Mouse (Mus musculus): ENCODE results near the gene Map3k13. TPM values are rescaled to one million over a fixed set of nuclear protein-coding genes. Genes with fewer than 3 reads are reported as not detected.

The Map3k13 gene
- polyA plus RNA-seq, 1 experiment, result 2.1 TPM

DNA sequence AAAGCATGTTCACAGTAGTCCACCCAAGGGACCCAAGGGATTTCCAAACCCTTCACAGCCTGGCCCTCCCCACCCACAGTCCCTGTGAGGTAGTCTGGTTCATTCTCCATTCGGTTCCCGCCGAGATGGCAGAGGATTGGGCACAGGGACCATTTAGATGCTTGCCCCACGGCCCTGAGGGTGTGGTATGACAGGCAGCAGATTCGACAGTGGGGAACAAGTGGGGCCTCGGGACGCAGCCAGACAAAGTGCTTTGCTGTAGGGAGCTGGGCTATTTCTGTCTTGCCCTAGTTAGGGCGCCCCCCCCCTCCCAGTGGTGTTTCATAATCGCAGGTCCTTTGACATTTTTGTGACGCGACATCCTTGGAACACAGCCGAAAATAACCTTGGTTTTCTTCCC lies 161.4 kb downstream of the Map3k13 start:
- H3K36me3 ChIP-seq (ENCODE audit: control insufficient read depth, insufficient read depth, low read length, poor library complexity, severe bottlenecking), result no peaks in the 10 kb centered on the region; the same call in 1 of the 2 replicates
- no peak overlapping the region for H3K27ac ChIP-seq (ENCODE audit: insufficient read depth, low read length)
- no peaks in the 10 kb centered on the region for H3K4me1 ChIP-seq (ENCODE audit: control insufficient read depth, insufficient read depth, low read length)
- TF ChIP-seq POLR2A (IDR thresholded peaks at IDR 0.05; ENCODE audit: insufficient read depth, low read length), result no peak
- TF ChIP-seq EP300 (IDR thresholded peaks at IDR 0.05; ENCODE audit: insufficient read depth, low read depth, low read length), result no peak
- no peak for TF ChIP-seq CTCF (IDR thresholded peaks at IDR 0.05; ENCODE audit: low read depth, low read length)
- no peak overlapping the region for H3K4me3 ChIP-seq (ENCODE audit: low read depth, low read length)
- no peaks in the 10 kb centered on the region for H3K9me3 ChIP-seq (replicated peaks; ENCODE audit: control insufficient read depth, insufficient read depth, low read length, poor library complexity, severe bottlenecking)
- H3K27me3 ChIP-seq (ENCODE audit: control insufficient read depth, insufficient read depth, low read length, poor library complexity, severe bottlenecking), result no peaks in the 10 kb centered on the region
- no peak overlapping the region for H3K9ac ChIP-seq (ENCODE audit: low read depth, poor library complexity, severe bottlenecking)

GRCm38 (mm10) chr16:21965576-21965975 lies 171.4 kb downstream of the Map3k13 start:
- H3K9ac ChIP-seq (ENCODE audit: low read depth, poor library complexity, severe bottlenecking), result no peak overlapping the region
- no peaks in the 10 kb centered on the region for H3K4me1 ChIP-seq (ENCODE audit: control insufficient read depth, insufficient read depth, low read length)
- H3K27me3 ChIP-seq (ENCODE audit: control insufficient read depth, insufficient read depth, low read length, poor library complexity, severe bottlenecking), result no peaks in the 10 kb centered on the region
- H3K9me3 ChIP-seq (replicated peaks; ENCODE audit: control insufficient read depth, insufficient read depth, low read length, poor library complexity, severe bottlenecking), result no peaks in the 10 kb centered on the region
- no peak overlapping the region for H3K4me3 ChIP-seq (ENCODE audit: low read depth, low read length)
- no peaks in the 10 kb centered on the region; the same call in 1 of the 2 replicates for H3K36me3 ChIP-seq (ENCODE audit: control insufficient read depth, insufficient read depth, low read length, poor library complexity, severe bottlenecking)
- TF ChIP-seq CTCF (IDR thresholded peaks at IDR 0.05; ENCODE audit: low read depth, low read length), result no peak
- TF ChIP-seq POLR2A (IDR thresholded peaks at IDR 0.05; ENCODE audit: insufficient read depth, low read length), result no peak
- TF ChIP-seq EP300 (IDR thresholded peaks at IDR 0.05; ENCODE audit: insufficient read depth, low read depth, low read length), result no peak
- no peak overlapping the region for H3K27ac ChIP-seq (ENCODE audit: insufficient read depth, low read length)

DNA sequence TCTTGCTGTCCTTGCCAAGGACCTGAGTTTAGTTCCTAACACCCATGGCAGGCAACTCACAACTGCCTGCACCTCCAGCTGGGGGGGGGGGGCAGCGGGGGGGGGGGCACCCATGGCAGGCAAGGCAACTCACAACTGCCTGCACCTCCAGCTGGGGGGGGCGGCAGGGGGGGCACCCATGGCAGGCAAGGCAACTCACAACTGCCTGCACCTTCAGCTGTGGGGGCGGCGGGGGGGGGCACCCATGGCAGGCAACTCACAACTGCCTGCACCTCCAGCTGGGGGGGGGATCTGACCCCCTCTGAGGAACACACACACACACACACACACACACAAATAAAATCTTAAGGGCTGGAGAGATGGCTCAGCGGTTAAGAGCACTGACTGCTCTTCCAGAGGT lies 175.7 kb downstream of the Map3k13 start:
- Histone ChIP-seq H3K4me1 (ENCODE audit: control insufficient read depth, insufficient read depth, low read length) (no peaks in the 10 kb centered on the region), H3K27ac (ENCODE audit: insufficient read depth, low read length) (no peak overlapping the region), H3K4me3 (ENCODE audit: low read depth, low read length) (no peak overlapping the region), H3K9me3 (replicated peaks; ENCODE audit: control insufficient read depth, insufficient read depth, low read length, poor library complexity, severe bottlenecking) (no peaks in the 10 kb centered on the region), H3K27me3 (ENCODE audit: control insufficient read depth, insufficient read depth, low read length, poor library complexity, severe bottlenecking) (no peaks in the 10 kb centered on the region), H3K36me3 (ENCODE audit: control insufficient read depth, insufficient read depth, low read length, poor library complexity, severe bottlenecking) (no peaks in the 10 kb centered on the region), H3K9ac (ENCODE audit: low read depth, poor library complexity, severe bottlenecking) (no peak overlapping the region)
- no peak for TF ChIP-seq POLR2A (IDR thresholded peaks at IDR 0.05; ENCODE audit: insufficient read depth, low read length)
- TF ChIP-seq CTCF (IDR thresholded peaks at IDR 0.05; ENCODE audit: low read depth, low read length), result no peak
- no peak for TF ChIP-seq EP300 (IDR thresholded peaks at IDR 0.05; ENCODE audit: insufficient read depth, low read depth, low read length)

- H3K27ac ChIP-seq (ENCODE audit: insufficient read depth, low read length), result no peak overlapping the region
- TF ChIP-seq POLR2A (IDR thresholded peaks at IDR 0.05; ENCODE audit: insufficient read depth, low read length) (no peak), EP300 (IDR thresholded peaks at IDR 0.05; ENCODE audit: insufficient read depth, low read depth, low read length) (no peak), CTCF (IDR thresholded peaks at IDR 0.05; ENCODE audit: low read depth, low read length) (no peak)
- no peak overlapping the region for H3K4me3 ChIP-seq (ENCODE audit: low read depth, low read length)
- H3K9ac ChIP-seq (ENCODE audit: low read depth, poor library complexity, severe bottlenecking), result no peak overlapping the region
- H3K27me3 ChIP-seq (ENCODE audit: control insufficient read depth, insufficient read depth, low read length, poor library complexity, severe bottlenecking), result no peaks in the 10 kb centered on the region
- H3K36me3 ChIP-seq (ENCODE audit: control insufficient read depth, insufficient read depth, low read length, poor library complexity, severe bottlenecking), result no peaks in the 10 kb centered on the region
- no peaks in the 10 kb centered on the region for H3K4me1 ChIP-seq (ENCODE audit: control insufficient read depth, insufficient read depth, low read length)
- H3K9me3 ChIP-seq (replicated peaks; ENCODE audit: control insufficient read depth, insufficient read depth, low read length, poor library complexity, severe bottlenecking), result no peaks in the 10 kb centered on the region
Measured at GRCm38 (mm10) chr16:21970536-21970935, 176.4 kb downstream of the Map3k13 start.

DNA sequence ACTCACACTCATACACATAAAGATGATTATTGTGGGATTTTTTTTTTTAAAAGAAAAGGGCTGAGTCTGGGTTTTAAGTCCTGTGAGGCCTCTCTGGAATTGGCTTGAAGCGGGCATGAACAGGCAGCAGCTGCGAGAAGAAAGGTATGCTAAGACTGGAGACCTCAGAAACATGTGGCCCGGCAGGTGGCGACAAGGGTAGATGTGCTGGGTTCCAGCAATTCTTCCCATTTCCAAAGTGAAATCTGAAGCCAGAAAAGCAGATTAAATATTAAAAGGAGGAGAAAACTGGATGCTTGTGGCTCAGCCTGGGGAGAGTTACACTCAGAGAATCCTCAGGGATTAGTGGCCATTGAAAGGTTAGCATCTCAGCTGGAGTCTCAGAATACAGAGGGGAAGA lies 177.3 kb downstream of the Map3k13 start:
- TF ChIP-seq CTCF (IDR thresholded peaks at IDR 0.05; ENCODE audit: low read depth, low read length) (no peak), POLR2A (IDR thresholded peaks at IDR 0.05; ENCODE audit: insufficient read depth, low read length) (no peak), EP300 (IDR thresholded peaks at IDR 0.05; ENCODE audit: insufficient read depth, low read depth, low read length) (no peak)
- Histone ChIP-seq H3K4me3 (ENCODE audit: low read depth, low read length) (no peak overlapping the region), H3K36me3 (ENCODE audit: control insufficient read depth, insufficient read depth, low read length, poor library complexity, severe bottlenecking) (no peaks in the 10 kb centered on the region), H3K9me3 (replicated peaks; ENCODE audit: control insufficient read depth, insufficient read depth, low read length, poor library complexity, severe bottlenecking) (no peaks in the 10 kb centered on the region), H3K9ac (ENCODE audit: low read depth, poor library complexity, severe bottlenecking) (no peak overlapping the region), H3K27me3 (ENCODE audit: control insufficient read depth, insufficient read depth, low read length, poor library complexity, severe bottlenecking) (no peaks in the 10 kb centered on the region), H3K4me1 (ENCODE audit: control insufficient read depth, insufficient read depth, low read length) (no peaks in the 10 kb centered on the region), H3K27ac (ENCODE audit: insufficient read depth, low read length) (no peak overlapping the region)

DNA sequence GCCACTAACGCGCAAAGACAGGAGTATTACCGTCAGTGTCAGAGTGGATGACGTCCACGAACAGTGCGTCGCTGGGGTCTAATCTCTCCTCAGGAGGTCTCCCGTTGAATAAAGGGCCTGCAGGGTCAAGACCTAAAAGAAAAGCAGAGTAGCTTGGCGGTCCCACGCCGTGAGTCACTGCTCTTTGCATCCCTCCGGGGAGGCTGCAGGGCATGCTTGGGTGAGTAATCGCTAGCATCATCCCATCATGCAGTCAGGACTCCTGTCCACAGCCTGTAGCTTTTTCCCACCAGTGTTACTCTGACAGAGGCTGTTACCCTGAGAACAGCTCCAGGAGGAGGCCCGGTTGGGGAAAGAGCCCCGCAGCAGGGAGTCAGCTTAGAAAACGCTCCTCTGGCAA lies 182.1 kb downstream of the Map3k13 start:
- no peaks in the 10 kb centered on the region for H3K27me3 ChIP-seq (ENCODE audit: control insufficient read depth, insufficient read depth, low read length, poor library complexity, severe bottlenecking)
- no peaks in the 10 kb centered on the region for H3K9me3 ChIP-seq (replicated peaks; ENCODE audit: control insufficient read depth, insufficient read depth, low read length, poor library complexity, severe bottlenecking)
- no peak overlapping the region for H3K27ac ChIP-seq (ENCODE audit: insufficient read depth, low read length)
- H3K9ac ChIP-seq (ENCODE audit: low read depth, poor library complexity, severe bottlenecking), result no peak overlapping the region
- TF ChIP-seq EP300 (IDR thresholded peaks at IDR 0.05; ENCODE audit: insufficient read depth, low read depth, low read length) (no peak), CTCF (IDR thresholded peaks at IDR 0.05; ENCODE audit: low read depth, low read length) (no peak), POLR2A (IDR thresholded peaks at IDR 0.05; ENCODE audit: insufficient read depth, low read length) (no peak)
- no peaks in the 10 kb centered on the region for H3K4me1 ChIP-seq (ENCODE audit: control insufficient read depth, insufficient read depth, low read length)
- H3K36me3 ChIP-seq (ENCODE audit: control insufficient read depth, insufficient read depth, low read length, poor library complexity, severe bottlenecking), result peaks cover 2% of the 10 kb centered on the region; the same call in 1 of the 2 replicates
- H3K4me3 ChIP-seq (ENCODE audit: low read depth, low read length), result no peak overlapping the region

All from ES-Bruce4 (cell line).